Mouse (Mus musculus): ENCODE data around the gene Rapgefl1. TPM values are rescaled to one million over a fixed set of nuclear protein-coding genes. Genes with fewer than 3 reads are reported as not detected.

The Rapgefl1 gene
- 0.37 and 0.64 TPM in 2 replicates for polyA plus RNA-seq (2012; ENCODE audit: low replicate concordance)

DNA sequence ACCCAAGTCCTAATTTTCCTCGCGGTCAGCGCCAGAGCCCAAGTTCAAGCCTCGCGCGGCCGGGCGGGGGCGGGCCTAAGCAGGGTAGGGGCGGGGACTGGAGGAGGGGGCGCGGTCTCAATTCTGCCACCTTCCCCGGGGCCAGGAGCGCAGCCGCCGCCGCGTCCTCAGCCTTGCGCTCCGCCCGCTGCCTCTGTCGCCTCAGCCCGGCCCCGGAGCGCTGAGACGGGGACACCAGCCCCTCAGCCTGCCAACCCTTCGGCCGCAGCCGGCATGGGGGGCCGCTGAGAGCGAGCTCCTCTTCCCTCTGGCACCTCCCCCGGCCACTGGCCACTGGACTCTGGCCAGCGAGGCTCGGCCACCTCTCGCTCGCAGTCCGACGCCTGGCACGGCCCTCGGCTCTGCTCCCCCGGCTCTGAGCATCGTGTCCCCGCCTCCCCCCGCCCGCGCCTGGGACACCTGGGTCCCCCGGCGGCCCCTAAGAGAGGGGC, at the start of gene Rapgefl1:
Gene Rapgefl1, plus strand, starts transcription at position 135 of the 491 bp plus-strand sequence.

DNA sequence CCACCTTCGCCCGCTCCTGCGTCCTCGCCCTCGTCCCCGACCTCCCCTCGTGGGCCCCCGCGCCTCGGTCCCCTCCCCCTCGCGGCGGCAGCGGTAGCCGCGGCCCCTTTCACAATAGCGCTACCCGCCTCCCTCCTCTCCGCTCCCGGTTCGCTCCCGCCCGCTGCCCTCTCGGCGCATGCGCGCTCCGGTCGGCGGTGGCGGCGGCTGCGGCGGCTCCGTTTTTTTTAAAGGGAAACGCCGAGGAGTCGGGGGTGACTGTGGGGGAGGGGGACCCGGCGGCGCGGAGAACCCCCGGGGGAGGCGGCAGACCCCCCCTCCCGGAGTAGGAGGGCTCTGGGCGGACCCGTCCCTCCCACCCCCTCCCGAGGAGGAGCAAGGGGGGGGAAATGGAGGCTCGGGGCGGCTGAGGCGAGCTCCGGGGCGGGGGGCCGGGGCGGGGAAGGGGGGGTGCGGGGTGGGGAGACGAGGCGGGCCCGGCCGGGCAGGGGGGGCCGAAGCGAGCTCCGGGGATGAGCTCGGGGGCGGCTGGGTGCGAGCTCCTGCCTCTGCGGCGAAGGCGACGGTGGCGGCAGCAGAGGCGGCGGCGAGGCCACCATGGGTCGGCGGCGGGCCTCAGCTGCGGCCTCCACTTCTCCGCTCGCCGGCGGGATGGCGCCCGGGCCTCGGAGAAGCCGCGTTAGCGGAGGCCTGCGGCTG, 41.4 kb upstream of the Rapgefl1 start, which contains the start of gene Msl1:
Gene Msl1, plus strand, starts transcription at position 502 of the 699 bp plus-strand sequence.

GRCm38 (mm10) chr11:98804605-98805004, 32.0 kb upstream of the Rapgefl1 start, which contains the start of gene Casc3:
Gene Casc3, plus strand, starts transcription at chr11:98804905.

GRCm38 (mm10) chr11:98863028-98863750, 26.6 kb downstream of the Rapgefl1 start, which contains the start of gene Wipf2:
Gene Wipf2, plus strand, starts transcription at chr11:98863638.

Other genes with a start within 250 kb of the Rapgefl1 start
- gene Ormdl3, start 249.4 kb upstream of the Rapgefl1 start, polyA plus RNA-seq (2012; ENCODE audit: low replicate concordance) = 60.4 and 108 TPM in 2 replicates
- gene Lrrc3c, start 238.5 kb upstream of the Rapgefl1 start, polyA plus RNA-seq (2012; ENCODE audit: low replicate concordance) = not detected in 2 replicates
- gene Gm12355, start 211.1 kb upstream of the Rapgefl1 start, polyA plus RNA-seq (2012; ENCODE audit: low replicate concordance) = not detected in 2 replicates
- gene Gsdma3, start 210.4 kb upstream of the Rapgefl1 start, polyA plus RNA-seq (2012; ENCODE audit: low replicate concordance) = not detected in 2 replicates
- not detected in 2 replicates for gene Gsdma2, start 190.0 kb upstream of the Rapgefl1 start, polyA plus RNA-seq (2012; ENCODE audit: low replicate concordance)
- gene Gsdma, start 172.4 kb upstream of the Rapgefl1 start, polyA plus RNA-seq (2012; ENCODE audit: low replicate concordance) = 0.67 TPM in 1 of 2 replicates, not detected in the other
- 193 and 224 TPM in 2 replicates for gene Psmd3, start 154.2 kb upstream of the Rapgefl1 start, polyA plus RNA-seq (2012; ENCODE audit: low replicate concordance)
- gene Csf3, start 135.5 kb upstream of the Rapgefl1 start, polyA plus RNA-seq (2012; ENCODE audit: low replicate concordance) = 0.41 TPM in 1 of 2 replicates, not detected in the other
- gene Med24, start 107.3 kb upstream of the Rapgefl1 start, polyA plus RNA-seq (2012; ENCODE audit: low replicate concordance) = 111 and 145 TPM in 2 replicates
- gene Thra, start 96.1 kb upstream of the Rapgefl1 start, polyA plus RNA-seq (2012; ENCODE audit: low replicate concordance) = 41.6 and 45.3 TPM in 2 replicates
- gene Nr1d1, start 61.5 kb upstream of the Rapgefl1 start, polyA plus RNA-seq (2012; ENCODE audit: low replicate concordance) = 1.6 and 4.8 TPM in 2 replicates
- gene Msl1, start 41.3 kb upstream of the Rapgefl1 start, polyA plus RNA-seq (2012; ENCODE audit: low replicate concordance) = 68.7 and 118 TPM in 2 replicates
- gene Casc3, start 31.9 kb upstream of the Rapgefl1 start, polyA plus RNA-seq (2012; ENCODE audit: low replicate concordance) = 33.5 and 39.4 TPM in 2 replicates
- 35.8 and 37.7 TPM in 2 replicates for gene Wipf2, start 26.9 kb downstream of the Rapgefl1 start, polyA plus RNA-seq (2012; ENCODE audit: low replicate concordance)
- 1.6 and 3.5 TPM in 2 replicates for gene Cdc6, start 71.0 kb downstream of the Rapgefl1 start, polyA plus RNA-seq (2012; ENCODE audit: low replicate concordance)
- gene Rara, start 91.0 kb downstream of the Rapgefl1 start, polyA plus RNA-seq (2012; ENCODE audit: low replicate concordance) = 33.5 and 53.2 TPM in 2 replicates
- not detected in 2 replicates for gene Gjd3, start 146.2 kb downstream of the Rapgefl1 start, polyA plus RNA-seq (2012; ENCODE audit: low replicate concordance)
- gene Top2a, start 187.4 kb downstream of the Rapgefl1 start, polyA plus RNA-seq (2012; ENCODE audit: low replicate concordance) = 13.6 and 83.6 TPM in 2 replicates
- gene Igfbp4, start 204.5 kb downstream of the Rapgefl1 start, polyA plus RNA-seq (2012; ENCODE audit: low replicate concordance) = 61.9 and 62.5 TPM in 2 replicates

Data from leukemia stem cell, adult 10-12 weeks (primary cell).